Mouse (Mus musculus) forebrain, embryonic 12.5 days (tissue): Measurements from ENCODE around the gene Cdc14b. TPM values are rescaled to one million over a fixed set of nuclear protein-coding genes. Genes with fewer than 3 reads are reported as not detected.

Experiments used
- ATAC-seq: fragments of 200-750 bp; cut with Nextera tagmentation; 2 replicates; pipeline ENCODE4 v1.8.0; 2017; ENCODE audit warnings: moderate TSS enrichment; ENCODE audit not compliant: low FRiP score
- H3K27ac ChIP-seq: fragments of 300-500 bp; sonication (generic); 2 replicates; pipeline ENCODE4 v1.5.1; 2016; ENCODE audit warnings: mild to moderate bottlenecking
- H3K27me3 ChIP-seq: fragments of 300-500 bp; sonication (generic); 2 replicates; pipeline ENCODE4 v1.6.1; 2016; ENCODE audit warnings: mild to moderate bottlenecking
- H3K36me3 ChIP-seq: fragments of 300-500 bp; sonication (generic); replicated peaks from 2 replicates; pipeline ENCODE4 v1.6.1; 2016; ENCODE audit warnings: mild to moderate bottlenecking
- H3K4me1 ChIP-seq: fragments of 300-500 bp; sonication (generic); 2 replicates; pipeline ENCODE4 v1.6.1; 2016
- H3K4me2 ChIP-seq: fragments of 300-500 bp; sonication (generic); 2 replicates; pipeline ENCODE4 v1.6.1; 2016; ENCODE audit warnings: mild to moderate bottlenecking, moderate library complexity
- H3K4me3 ChIP-seq: fragments of 300-500 bp; sonication (generic); replicated peaks from 2 replicates; pipeline ENCODE4 v1.5.1; 2016; ENCODE audit warnings: mild to moderate bottlenecking
- H3K9ac ChIP-seq: fragments of 300-500 bp; sonication (generic); 2 replicates; pipeline ENCODE4 v1.6.1; 2016; ENCODE audit warnings: mild to moderate bottlenecking
- H3K9me3 ChIP-seq: fragments of 300-500 bp; sonication (generic); 2 replicates; pipeline ENCODE4 v1.6.1; 2016
- WGBS: fragments of 180-500 bp; shearing (Covaris S2); methylation state at CpG from one replicate; pipeline ENCODE4 v1.1.7; 2016; 5-methylcytosine and 5-hydroxymethylcytosine counted together
- polyA plus RNA-seq: library from polyadenylated mRNA; unstranded; fragments of >200 nt; fragmentation: Nextera tagmentation; extraction: Ambion mirVana; gene quantifications from 2 replicates; pipeline ENCODE4 v1.2.1, GENCODE M21; 2016

The Cdc14b gene
- polyA plus RNA-seq, 1 experiment from 2014 or later, result 11.2 TPM

- 89% methylated on average over 5 of the region's 5 CpGs for WGBS
- Histone ChIP-seq H3K36me3 (no peaks in the 10 kb centered on the region), H3K4me2 (no peak overlapping the region), H3K4me1 (no peaks in the 10 kb centered on the region), H3K9me3 (no peaks in the 10 kb centered on the region), H3K4me3 (no peak overlapping the region), H3K27ac (no peak overlapping the region), H3K9ac (no peak overlapping the region), H3K27me3 (no peaks in the 10 kb centered on the region)
- no peak for ATAC-seq
Observed at GRCm38 (mm10) chr13:64211995-64212603, 63.0 kb downstream of the Cdc14b start.

GRCm38 (mm10) chr13:64208146-64208545 is 66.9 kb downstream of the Cdc14b start:
- Histone ChIP-seq H3K9me3 (no peaks in the 10 kb centered on the region), H3K27ac (no peak overlapping the region), H3K27me3 (no peaks in the 10 kb centered on the region), H3K4me1 (peaks cover 3% of the 10 kb centered on the region; the same call in 1 of the 2 replicates), H3K4me3 (no peak overlapping the region), H3K36me3 (no peaks in the 10 kb centered on the region), H3K9ac (no peak overlapping the region), H3K4me2 (no peak overlapping the region)
- no peak for ATAC-seq
- WGBS, result 89% methylated on average over 6 of the region's 6 CpGs

GRCm38 (mm10) chr13:64205186-64205585 is 69.9 kb downstream of the Cdc14b start:
- peak; percentile 46; the same call in 1 of the 2 replicates for ATAC-seq
- H3K4me2 ChIP-seq, result no peak overlapping the region
- no peak overlapping the region for H3K4me3 ChIP-seq
- H3K4me1 ChIP-seq, result peaks cover 3% of the 10 kb centered on the region; the same call in 1 of the 2 replicates
- no peak overlapping the region for H3K9ac ChIP-seq
- H3K27me3 ChIP-seq, result no peaks in the 10 kb centered on the region
- 65% methylated on average over 2 of the region's 2 CpGs for WGBS
- H3K36me3 ChIP-seq, result no peaks in the 10 kb centered on the region
- no peak overlapping the region for H3K27ac ChIP-seq
- no peaks in the 10 kb centered on the region for H3K9me3 ChIP-seq

- no peak overlapping the region for H3K9ac ChIP-seq
- peaks cover 3% of the 10 kb centered on the region; the same call in 1 of the 2 replicates for H3K4me1 ChIP-seq
- WGBS, result 75% methylated on average over 2 of the region's 2 CpGs
- no peak overlapping the region for H3K4me2 ChIP-seq
- H3K36me3 ChIP-seq, result no peaks in the 10 kb centered on the region
- no peaks in the 10 kb centered on the region for H3K27me3 ChIP-seq
- no peak for ATAC-seq
- no peak overlapping the region for H3K4me3 ChIP-seq
- H3K27ac ChIP-seq, result no peak overlapping the region
- no peaks in the 10 kb centered on the region for H3K9me3 ChIP-seq
Observed at GRCm38 (mm10) chr13:64204726-64205125, 70.4 kb downstream of the Cdc14b start.

GRCm38 (mm10) chr13:64200911-64201310 is 74.2 kb downstream of the Cdc14b start:
- H3K9ac ChIP-seq, result no peak overlapping the region
- 95% methylated on average over 4 of the region's 4 CpGs for WGBS

GRCm38 (mm10) chr13:64198310-64198709 is 76.8 kb downstream of the Cdc14b start:
- ATAC-seq, result no peak
- Histone ChIP-seq H3K9ac (no peak overlapping the region), H3K36me3 (no peaks in the 10 kb centered on the region), H3K4me2 (no peak overlapping the region), H3K9me3 (no peaks in the 10 kb centered on the region), H3K27me3 (no peaks in the 10 kb centered on the region), H3K4me3 (no peak overlapping the region), H3K27ac (no peak overlapping the region), H3K4me1 (no peaks in the 10 kb centered on the region)
- 92% methylated on average over 4 of the region's 4 CpGs for WGBS

More at GRCm38 (mm10) chr13:64200911-64201310, 74.2 kb downstream of the Cdc14b start:
- H3K27me3 ChIP-seq, result no peaks in the 10 kb centered on the region
- H3K36me3 ChIP-seq, result no peaks in the 10 kb centered on the region
- no peak for ATAC-seq
- H3K27ac ChIP-seq, result no peak overlapping the region
- H3K4me2 ChIP-seq, result no peak overlapping the region
- H3K9me3 ChIP-seq, result no peaks in the 10 kb centered on the region
- H3K4me3 ChIP-seq, result no peak overlapping the region
- peaks cover 3% of the 10 kb centered on the region; the same call in 1 of the 2 replicates for H3K4me1 ChIP-seq

- Histone ChIP-seq H3K27me3 (no peaks in the 10 kb centered on the region), H3K27ac (no peak overlapping the region), H3K4me3 (no peak overlapping the region), H3K9me3 (no peaks in the 10 kb centered on the region), H3K4me1 (no peaks in the 10 kb centered on the region), H3K4me2 (no peak overlapping the region), H3K36me3 (no peaks in the 10 kb centered on the region), H3K9ac (no peak overlapping the region)
- no peak for ATAC-seq
- WGBS, result 92% methylated on average over 6 of the region's 6 CpGs
Observed at GRCm38 (mm10) chr13:64197899-64198298, 77.2 kb downstream of the Cdc14b start.

GRCm38 (mm10) chr13:64187065-64187464 is 88.0 kb downstream of the Cdc14b start:
- Histone ChIP-seq H3K9me3 (no peaks in the 10 kb centered on the region), H3K9ac (no peak overlapping the region), H3K27me3 (no peaks in the 10 kb centered on the region), H3K27ac (no peak overlapping the region), H3K4me1 (no peaks in the 10 kb centered on the region), H3K4me3 (no peak overlapping the region), H3K36me3 (peaks cover 7% of the 10 kb centered on the region), H3K4me2 (no peak overlapping the region)
- no peak for ATAC-seq

- Histone ChIP-seq H3K27me3 (no peaks in the 10 kb centered on the region), H3K4me2 (no peak overlapping the region), H3K9ac (no peak overlapping the region), H3K36me3 (peaks cover 7% of the 10 kb centered on the region), H3K4me3 (no peak overlapping the region), H3K27ac (no peak overlapping the region), H3K4me1 (no peaks in the 10 kb centered on the region), H3K9me3 (no peaks in the 10 kb centered on the region)
- WGBS, result 95% methylated on average over 4 of the region's 4 CpGs
- ATAC-seq, result no peak
Observed at GRCm38 (mm10) chr13:64186516-64186915, 88.6 kb downstream of the Cdc14b start.

- Histone ChIP-seq H3K36me3 (peaks cover 7% of the 10 kb centered on the region), H3K9ac (no peak overlapping the region), H3K27me3 (no peaks in the 10 kb centered on the region), H3K9me3 (no peaks in the 10 kb centered on the region), H3K4me1 (no peaks in the 10 kb centered on the region), H3K4me2 (no peak overlapping the region), H3K27ac (no peak overlapping the region), H3K4me3 (no peak overlapping the region)
- WGBS, result 92% methylated on average over 9 of the region's 9 CpGs
- ATAC-seq, result no peak
Observed at GRCm38 (mm10) chr13:64185586-64185985, 89.5 kb downstream of the Cdc14b start.

- WGBS, result 79% methylated on average over 7 of the region's 7 CpGs
- ATAC-seq, result no peak
- peaks cover 7% of the 10 kb centered on the region for H3K36me3 ChIP-seq
Observed at GRCm38 (mm10) chr13:64185176-64185575, 89.9 kb downstream of the Cdc14b start.

GRCm38 (mm10) chr13:64184361-64184760 is 90.7 kb downstream of the Cdc14b start:
- no peaks in the 10 kb centered on the region for H3K9me3 ChIP-seq
- H3K4me2 ChIP-seq, result no peak overlapping the region
- no peak overlapping the region for H3K4me3 ChIP-seq
- WGBS, result 85% methylated on average over 10 of the region's 10 CpGs
- H3K36me3 ChIP-seq, result peaks cover 7% of the 10 kb centered on the region
- no peaks in the 10 kb centered on the region for H3K27me3 ChIP-seq
- no peak overlapping the region for H3K9ac ChIP-seq
- ATAC-seq, result no peak
- peaks cover 1% of the 10 kb centered on the region; the same call in 1 of the 2 replicates for H3K4me1 ChIP-seq
- no peak overlapping the region for H3K27ac ChIP-seq

More at GRCm38 (mm10) chr13:64185176-64185575, 89.9 kb downstream of the Cdc14b start:
- H3K27ac ChIP-seq, result no peak overlapping the region
- H3K4me2 ChIP-seq, result no peak overlapping the region
- H3K4me1 ChIP-seq, result no peaks in the 10 kb centered on the region
- no peaks in the 10 kb centered on the region for H3K9me3 ChIP-seq
- no peak overlapping the region for H3K9ac ChIP-seq
- H3K4me3 ChIP-seq, result no peak overlapping the region
- H3K27me3 ChIP-seq, result no peaks in the 10 kb centered on the region

- no peaks in the 10 kb centered on the region for H3K27me3 ChIP-seq
- H3K4me2 ChIP-seq, result no peak overlapping the region
- no peak overlapping the region for H3K27ac ChIP-seq
- peaks cover 7% of the 10 kb centered on the region for H3K36me3 ChIP-seq
- H3K4me1 ChIP-seq, result peaks cover 6% of the 10 kb centered on the region
- H3K9me3 ChIP-seq, result no peaks in the 10 kb centered on the region
- ATAC-seq, result no peak
- H3K4me3 ChIP-seq, result no peak overlapping the region
- WGBS, result 86% methylated on average over 4 of the region's 4 CpGs
- no peak overlapping the region for H3K9ac ChIP-seq
Observed at GRCm38 (mm10) chr13:64183583-64183982, 91.5 kb downstream of the Cdc14b start.
